Mouse (Mus musculus) neural tube, embryonic 14.5 days (tissue): Measurements from ENCODE around the gene Tctn3. TPM values are rescaled to one million over a fixed set of nuclear protein-coding genes. Genes with fewer than 3 reads are reported as not detected.
"Not testable (repeated sequence)": the region's sequence is repeated elsewhere in the genome, so short reads cannot be mapped to it uniquely, and the experiment has no call there.

ENCODE experiments used
- ATAC-seq: fragments of 200-750 bp; cut with Nextera tagmentation; 2 replicates; pipeline ENCODE4 v1.8.0; 2017; ENCODE audit warnings: low read depth, mild to moderate bottlenecking, moderate TSS enrichment, moderate library complexity
- H3K27ac ChIP-seq: fragments of 300-500 bp; sonication (generic); 2 replicates; pipeline ENCODE4 v1.5.1; 2014; ENCODE audit warnings: low read depth, mild to moderate bottlenecking, control low read depth, low read length, moderate library complexity, mixed read lengths
- H3K27me3 ChIP-seq: fragments of 300-500 bp; sonication (generic); 2 replicates; pipeline ENCODE4 v1.6.1; 2014; ENCODE audit warnings: low read length; ENCODE audit not compliant: control insufficient read depth, insufficient read depth
- H3K36me3 ChIP-seq: fragments of 300-500 bp; sonication (generic); 2 replicates; pipeline ENCODE4 v1.6.1; 2014; ENCODE audit warnings: low read length, mixed read lengths; ENCODE audit not compliant: control insufficient read depth, insufficient read depth
- H3K4me1 ChIP-seq: fragments of 300-500 bp; sonication (generic); 2 replicates; pipeline ENCODE4 v1.6.1; 2014; ENCODE audit warnings: low read length; ENCODE audit not compliant: control insufficient read depth, insufficient read depth
- H3K4me2 ChIP-seq: fragments of 300-500 bp; sonication (generic); 2 replicates; pipeline ENCODE4 v1.6.1; 2014; ENCODE audit warnings: mild to moderate bottlenecking, low read depth, low read length, control low read depth
- H3K4me3 ChIP-seq: fragments of 300-500 bp; sonication (generic); 2 replicates; pipeline ENCODE4 v1.5.1; 2014; ENCODE audit warnings: low read depth, low read length, control low read depth, mixed read lengths
- H3K9ac ChIP-seq: fragments of 300-500 bp; sonication (generic); replicated peaks from 2 replicates; pipeline ENCODE4 v1.6.1; 2014; ENCODE audit warnings: low read depth, mild to moderate bottlenecking, control low read depth, low read length, mixed read lengths
- H3K9me3 ChIP-seq: fragments of 300-500 bp; sonication (generic); 2 replicates; pipeline ENCODE4 v1.6.1; 2016; ENCODE audit warnings: low read length; ENCODE audit not compliant: control insufficient read depth
- WGBS: fragments of 180-500 bp; shearing (Covaris S2); extraction: QIAGEN DNeasy Blood & Tissue Kit; methylation state at CpG from one replicate; pipeline ENCODE4 v1.1.7; 2014; 5-methylcytosine and 5-hydroxymethylcytosine counted together
- polyA plus RNA-seq: library from polyadenylated mRNA; unstranded; fragments of >200 nt; fragmentation: Nextera tagmentation; extraction: Ambion mirVana; gene quantifications from 2 replicates; pipeline ENCODE4 v1.2.1, GENCODE M21; 2014

Tctn3 gene
- polyA plus RNA-seq, 1 experiment from 2014 or later: 16.1 TPM

- peaks cover 40% of the 10 kb centered on the region for H3K36me3 ChIP-seq
- H3K27me3 ChIP-seq: no peaks in the 10 kb centered on the region
- no peak for ATAC-seq
- 95% methylated on average over 9 of the region's 9 CpGs for WGBS
- H3K27ac ChIP-seq: no peak overlapping the region
- H3K4me2 ChIP-seq: no peak overlapping the region
- H3K4me3 ChIP-seq: no peak overlapping the region
- H3K9me3 ChIP-seq: no peaks in the 10 kb centered on the region
- no peak overlapping the region for H3K9ac ChIP-seq
- no peaks in the 10 kb centered on the region for H3K4me1 ChIP-seq
Measured at GRCm38 (mm10) chr19:40605189-40605588, 6.8 kb downstream of the Tctn3 start.

DNA sequence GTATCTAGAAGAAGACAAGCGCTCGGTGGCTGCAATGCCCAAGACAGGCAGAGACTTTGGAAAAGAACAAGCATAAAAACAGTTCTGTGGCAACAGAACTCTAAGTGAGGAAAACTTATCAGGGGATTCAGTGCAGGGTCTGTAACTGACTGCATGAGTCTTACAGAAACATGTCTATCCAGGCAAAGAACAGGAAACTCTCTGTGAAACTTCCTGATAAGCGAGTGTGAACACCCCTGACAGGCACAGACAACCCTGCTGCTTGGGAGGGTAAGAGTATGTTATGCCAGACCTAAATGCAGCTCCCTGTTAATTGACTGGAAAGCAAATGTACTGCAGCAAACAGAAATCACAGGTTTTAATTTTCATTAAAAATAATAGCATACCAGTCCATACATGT is 10.2 kb downstream of the Tctn3 start:
- Histone ChIP-seq H3K9me3 (no peaks in the 10 kb centered on the region), H3K4me2 (no peak overlapping the region), H3K27me3 (no peaks in the 10 kb centered on the region), H3K4me1 (no peaks in the 10 kb centered on the region), H3K27ac (no peak overlapping the region), H3K9ac (no peak overlapping the region), H3K4me3 (no peak overlapping the region), H3K36me3 (peaks cover 20% of the 10 kb centered on the region)
- ATAC-seq: no peak
- 90% methylated on average over 3 of the region's 3 CpGs for WGBS

DNA sequence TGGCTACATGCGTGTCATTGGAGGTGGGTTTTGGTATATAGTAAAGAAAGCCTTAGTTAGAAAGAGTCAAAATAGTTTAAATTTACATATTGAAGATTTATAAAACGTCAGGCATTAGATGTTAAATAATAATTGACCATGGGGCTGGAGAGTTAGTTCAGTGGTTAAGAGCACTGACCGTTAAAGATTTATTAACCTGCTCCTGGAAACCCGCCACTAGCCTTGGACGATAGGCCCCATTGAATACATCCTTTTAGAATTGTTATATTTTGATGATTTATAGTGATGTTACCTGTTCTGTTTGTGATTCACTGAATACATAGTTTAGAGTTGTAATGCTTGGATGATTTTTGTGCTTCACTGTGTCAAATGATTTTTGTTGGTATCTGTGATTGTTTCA is 11.2 kb downstream of the Tctn3 start:
- H3K4me2 ChIP-seq, H3K27ac ChIP-seq, H3K9ac ChIP-seq, ATAC-seq, H3K4me3 ChIP-seq, H3K9me3 ChIP-seq, H3K4me1 ChIP-seq, H3K27me3 ChIP-seq: not testable (repeated sequence)
- peaks cover 19% of the 10 kb centered on the region for H3K36me3 ChIP-seq
- WGBS: 89% methylated on average over 5 of the region's 5 CpGs

- H3K27me3 ChIP-seq: no peaks in the 10 kb centered on the region
- 85% methylated on average over 8 of the region's 8 CpGs for WGBS
- H3K9ac ChIP-seq: no peak overlapping the region
- H3K4me3 ChIP-seq: no peak overlapping the region
- H3K9me3 ChIP-seq: no peaks in the 10 kb centered on the region
- no peak overlapping the region for H3K4me2 ChIP-seq
- H3K36me3 ChIP-seq: peaks cover 9% of the 10 kb centered on the region; the same call in 1 of the 2 replicates
- H3K4me1 ChIP-seq: no peaks in the 10 kb centered on the region
- no peak for ATAC-seq
- H3K27ac ChIP-seq: no peak overlapping the region
Measured at GRCm38 (mm10) chr19:40595831-40596230, 16.2 kb downstream of the Tctn3 start.

GRCm38 (mm10) chr19:40595231-40595630 is 16.8 kb downstream of the Tctn3 start:
- no peak for ATAC-seq
- no peak overlapping the region for H3K27ac ChIP-seq

GRCm38 (mm10) chr19:40589530-40589880 is 22.5 kb downstream of the Tctn3 start:
- no peaks in the 10 kb centered on the region for H3K36me3 ChIP-seq
- no peaks in the 10 kb centered on the region for H3K9me3 ChIP-seq
- H3K4me3 ChIP-seq: peak overlapping the region; percentile 73
- peak; percentile 1; the same call in 1 of the 2 replicates for ATAC-seq
- H3K27ac ChIP-seq: peak overlapping the region; percentile 72
- H3K27me3 ChIP-seq: no peaks in the 10 kb centered on the region
- peaks cover 9% of the 10 kb centered on the region for H3K4me1 ChIP-seq
- WGBS: 0% methylated on average over 10 of the region's 10 CpGs
- H3K4me2 ChIP-seq: peak overlapping the region; percentile 81
- peak overlapping the region; percentile 72; the same call in 1 of the 2 replicates for H3K9ac ChIP-seq

More at GRCm38 (mm10) chr19:40595231-40595630, 16.8 kb downstream of the Tctn3 start:
- 95% methylated on average over 3 of the region's 3 CpGs for WGBS
- Histone ChIP-seq H3K9ac (no peak overlapping the region), H3K4me2 (no peak overlapping the region), H3K4me1 (no peaks in the 10 kb centered on the region), H3K4me3 (no peak overlapping the region), H3K27me3 (no peaks in the 10 kb centered on the region), H3K9me3 (no peaks in the 10 kb centered on the region), H3K36me3 (peaks cover 9% of the 10 kb centered on the region; the same call in 1 of the 2 replicates)

GRCm38 (mm10) chr19:40588847-40589529 is 23.0 kb downstream of the Tctn3 start:
- H3K27ac ChIP-seq: peak overlapping the region; percentile 72
- H3K9ac ChIP-seq: peak overlapping the region; percentile 72
- H3K4me3 ChIP-seq: peak overlapping the region; percentile 73
- peak overlapping the region; percentile 81 for H3K4me2 ChIP-seq
- no peaks in the 10 kb centered on the region for H3K36me3 ChIP-seq
- 1% methylated on average over 18 of the region's 18 CpGs for WGBS
- peaks cover 9% of the 10 kb centered on the region for H3K4me1 ChIP-seq
- peak; percentile 75 for ATAC-seq
- no peaks in the 10 kb centered on the region for H3K9me3 ChIP-seq
- no peaks in the 10 kb centered on the region for H3K27me3 ChIP-seq

DNA sequence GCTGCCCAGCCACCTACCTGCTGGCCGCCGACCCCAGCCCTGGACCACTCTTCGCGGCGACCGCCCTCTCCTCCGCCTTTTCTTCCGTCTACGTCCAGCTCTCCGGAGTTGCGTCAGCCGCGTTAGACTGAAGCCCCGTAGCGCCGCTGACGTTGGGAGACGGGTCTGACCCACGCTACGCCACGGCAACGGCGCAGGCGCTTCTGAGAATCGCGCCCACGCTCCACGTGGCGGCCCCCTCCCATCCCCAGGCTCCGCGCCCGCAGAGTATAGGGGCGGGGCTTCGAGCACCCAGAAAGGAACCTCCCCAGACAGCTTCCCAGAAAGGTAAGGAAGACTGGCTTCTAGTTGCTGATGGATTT is 23.8 kb downstream of the Tctn3 start, which contains the start of gene Aldh18a1:
Aldh18a1 (minus strand) TSS at position 171 of the 362 bp plus-strand sequence.
- peak within 1 kb of the TSS; percentile 81 for H3K4me2 ChIP-seq
- H3K9me3 ChIP-seq: no peaks in the 10 kb centered on the region
- peaks cover 9% of the 10 kb centered on the region for H3K4me1 ChIP-seq
- 1% methylated on average over 25 of the region's 34 CpGs for WGBS
- peak within 1 kb of the TSS; percentile 73 for H3K4me3 ChIP-seq
- ATAC-seq: peak; percentile 95
- no peaks in the 10 kb centered on the region for H3K27me3 ChIP-seq
- H3K9ac ChIP-seq: peak within 1 kb of the TSS; percentile 72
- H3K36me3 ChIP-seq: no peaks in the 10 kb centered on the region
- peak within 1 kb of the TSS; percentile 72 for H3K27ac ChIP-seq

- H3K9ac ChIP-seq: peak overlapping the region; percentile 72
- peak; percentile 72; the same call in 1 of the 2 replicates for ATAC-seq
- H3K4me1 ChIP-seq: peaks cover 9% of the 10 kb centered on the region
- H3K4me3 ChIP-seq: peak overlapping the region; percentile 73
- H3K4me2 ChIP-seq: peak overlapping the region; percentile 81
- H3K9me3 ChIP-seq: no peaks in the 10 kb centered on the region
- H3K27ac ChIP-seq: peak overlapping the region; percentile 52; the same call in 1 of the 2 replicates
- no peaks in the 10 kb centered on the region for H3K27me3 ChIP-seq
- 5% methylated on average over 30 of the region's 30 CpGs for WGBS
- no peaks in the 10 kb centered on the region; the same call in 1 of the 2 replicates for H3K36me3 ChIP-seq
Measured at GRCm38 (mm10) chr19:40587491-40588292, 24.3 kb downstream of the Tctn3 start.
